Mouse (Mus musculus) embryonic facial prominence, embryonic 13.5 days (tissue): ENCODE data around the gene Tle2. TPM values are rescaled to one million over a fixed set of nuclear protein-coding genes. Genes with fewer than 3 reads are reported as not detected.

ENCODE experiments used
- ATAC-seq: fragments of 200-750 bp; cut with Nextera tagmentation; 2 replicates; pipeline ENCODE4 v1.8.0; 2017; ENCODE audit warnings: low read depth; ENCODE audit not compliant: insufficient number of reproducible peaks, insufficient read depth, low FRiP score, low TSS enrichment
- H3K27ac ChIP-seq: fragments of 300-500 bp; sonication (generic); 2 replicates; pipeline ENCODE4 v1.5.1; 2015; ENCODE audit warnings: moderate library complexity, mild to moderate bottlenecking, inconsistent platforms
- H3K27me3 ChIP-seq: fragments of 300-500 bp; sonication (generic); 2 replicates; pipeline ENCODE4 v1.6.1; 2015; ENCODE audit warnings: mild to moderate bottlenecking, inconsistent platforms
- H3K36me3 ChIP-seq: fragments of 300-500 bp; sonication (generic); 2 replicates; pipeline ENCODE4 v1.6.1; 2015; ENCODE audit warnings: mild to moderate bottlenecking, inconsistent platforms
- H3K4me1 ChIP-seq: fragments of 300-500 bp; sonication (generic); 2 replicates; pipeline ENCODE4 v1.6.1; 2015; ENCODE audit warnings: inconsistent platforms
- H3K4me2 ChIP-seq: fragments of 300-500 bp; sonication (generic); 2 replicates; pipeline ENCODE4 v1.6.1; 2015; ENCODE audit warnings: moderate library complexity, mild to moderate bottlenecking, inconsistent platforms
- H3K4me3 ChIP-seq: fragments of 300-500 bp; sonication (generic); 2 replicates; pipeline ENCODE4 v1.5.1; 2015; ENCODE audit warnings: mild to moderate bottlenecking, inconsistent platforms
- H3K9ac ChIP-seq: fragments of 300-500 bp; sonication (generic); 2 replicates; pipeline ENCODE4 v1.6.1; 2015; ENCODE audit warnings: mild to moderate bottlenecking, inconsistent platforms
- H3K9me3 ChIP-seq: fragments of 300-500 bp; sonication (generic); 2 replicates; pipeline ENCODE4 v1.6.1; 2016; ENCODE audit warnings: inconsistent platforms
- WGBS: fragments of 180-500 bp; shearing (Covaris S2); methylation state at CpG from one replicate; pipeline ENCODE4 v1.1.7; 2015; ENCODE audit warnings: mixed read lengths; 5-methylcytosine and 5-hydroxymethylcytosine counted together
- polyA plus RNA-seq: library from polyadenylated mRNA; unstranded; fragments of >200 nt; fragmentation: Nextera tagmentation; extraction: Ambion mirVana; gene quantifications from 2 replicates; pipeline ENCODE4 v1.2.1, GENCODE M21; 2015

Tle2 gene
- polyA plus RNA-seq, 1 experiment from 2014 or later, result 71.4 TPM

DNA sequence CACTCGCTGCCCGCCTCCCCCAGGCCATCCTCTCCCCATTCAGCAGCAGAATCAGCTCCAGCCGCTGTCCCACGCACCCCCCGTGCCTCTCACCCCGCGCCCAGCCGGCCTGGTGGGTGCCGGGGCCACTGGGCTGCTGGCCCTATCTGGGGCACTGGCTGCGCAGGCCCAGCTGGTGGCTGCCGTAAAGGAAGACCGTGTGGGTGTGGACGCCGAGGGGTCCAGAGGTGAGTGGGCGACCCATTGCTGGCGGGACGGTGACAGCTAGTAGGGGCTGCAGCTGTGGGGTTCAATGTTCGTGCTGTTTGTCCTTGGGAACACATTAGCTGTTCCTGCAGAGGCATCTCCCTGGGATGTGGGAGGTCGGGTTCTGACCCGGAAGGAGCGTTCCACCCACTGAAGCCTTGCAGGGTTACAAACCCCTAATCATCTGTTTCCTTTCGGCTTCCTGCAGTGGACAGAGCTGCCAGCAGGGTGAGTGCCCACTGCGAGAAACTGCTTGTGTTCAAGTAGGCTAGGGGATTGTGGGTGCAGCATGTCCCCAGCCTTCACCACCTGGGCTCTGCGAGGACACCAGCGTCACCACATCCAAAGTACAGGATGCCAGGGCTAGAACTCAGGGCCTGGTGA, 6.2 kb downstream of the Tle2 start:
- H3K27me3 ChIP-seq, result peaks cover 5% of the 10 kb centered on the region

GRCm38 (mm10) chr10:81583347-81583746, 9.0 kb downstream of the Tle2 start:
- WGBS, result 65% methylated on average over 6 of the region's 6 CpGs
- no peak overlapping the region for H3K27ac ChIP-seq
- H3K36me3 ChIP-seq, result peaks cover 75% of the 10 kb centered on the region
- H3K4me2 ChIP-seq, result no peak overlapping the region
- peaks cover 33% of the 10 kb centered on the region for H3K4me1 ChIP-seq
- no peaks in the 10 kb centered on the region; the same call in none of the 2 replicates for H3K27me3 ChIP-seq
- no peak for ATAC-seq
- H3K9ac ChIP-seq, result no peak overlapping the region
- no peak overlapping the region for H3K4me3 ChIP-seq
- no peaks in the 10 kb centered on the region for H3K9me3 ChIP-seq

More for the DNA sequence above, 6.2 kb downstream of the Tle2 start:
- Histone ChIP-seq H3K27ac (no peak overlapping the region), H3K4me2 (peak overlapping the region; percentile 27), H3K4me1 (peaks cover 60% of the 10 kb centered on the region), H3K36me3 (peaks cover 62% of the 10 kb centered on the region), H3K9ac (peak overlapping the region; percentile 54), H3K9me3 (no peaks in the 10 kb centered on the region), H3K4me3 (no peak overlapping the region)
- ATAC-seq, result no peak
- WGBS, result 60% methylated on average over 25 of the region's 25 CpGs

DNA sequence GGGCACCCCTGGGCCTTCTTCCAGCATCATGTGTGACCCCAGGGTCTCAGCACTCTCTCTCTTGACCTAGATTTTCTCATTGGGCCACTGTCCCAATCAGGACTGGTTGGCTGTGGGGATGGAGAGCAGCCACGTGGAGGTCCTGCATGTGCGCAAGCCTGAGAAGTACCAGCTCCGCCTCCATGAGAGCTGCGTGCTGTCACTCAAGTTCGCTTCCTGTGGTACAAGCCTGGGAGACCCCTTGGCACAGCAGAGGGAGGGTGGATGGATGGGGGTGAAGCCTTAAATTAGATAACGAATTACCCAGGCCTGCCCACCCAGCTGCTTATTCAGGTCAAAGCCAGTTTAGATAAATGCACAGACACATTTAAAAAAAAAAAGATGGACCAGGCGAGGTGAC, 14.4 kb downstream of the Tle2 start:
- no peak overlapping the region for H3K4me2 ChIP-seq
- peaks cover 73% of the 10 kb centered on the region for H3K36me3 ChIP-seq
- 66% methylated on average over 7 of the region's 7 CpGs for WGBS
- H3K4me1 ChIP-seq, result peaks cover 1% of the 10 kb centered on the region; the same call in 1 of the 2 replicates
- no peak overlapping the region for H3K27ac ChIP-seq
- ATAC-seq, result no peak
- H3K9me3 ChIP-seq, result no peaks in the 10 kb centered on the region
- H3K4me3 ChIP-seq, result no peak overlapping the region
- H3K9ac ChIP-seq, result no peak overlapping the region
- peaks cover 10% of the 10 kb centered on the region for H3K27me3 ChIP-seq

DNA sequence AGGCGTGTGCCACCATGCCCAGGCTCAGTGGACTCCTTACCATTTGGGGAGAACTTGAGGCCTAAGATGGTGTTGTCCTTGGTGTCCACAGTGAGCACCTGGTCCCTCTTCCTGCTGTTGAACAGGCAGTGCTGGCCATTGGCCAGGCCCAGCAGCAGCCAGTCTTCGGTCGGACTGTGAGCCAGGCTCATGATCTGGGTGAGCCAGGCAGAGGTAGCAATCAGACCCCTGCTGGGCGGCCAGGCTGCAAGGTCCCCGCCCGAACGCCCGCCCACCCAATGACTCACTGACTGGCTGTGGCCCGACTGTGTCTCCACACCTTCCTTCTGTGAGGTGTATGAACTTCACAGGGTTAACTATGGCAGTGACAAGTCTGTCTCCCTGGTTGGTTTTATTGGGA, 17.5 kb downstream of the Tle2 start:
- 69% methylated on average over 9 of the region's 9 CpGs for WGBS
- ATAC-seq, result no peak
- H3K9ac ChIP-seq, result no peak overlapping the region
- peaks cover 25% of the 10 kb centered on the region for H3K27me3 ChIP-seq
- peaks cover 43% of the 10 kb centered on the region for H3K36me3 ChIP-seq
- H3K9me3 ChIP-seq, result no peaks in the 10 kb centered on the region
- no peak overlapping the region for H3K4me3 ChIP-seq
- H3K27ac ChIP-seq, result no peak overlapping the region
- peaks cover 25% of the 10 kb centered on the region for H3K4me1 ChIP-seq
- no peak overlapping the region for H3K4me2 ChIP-seq

DNA sequence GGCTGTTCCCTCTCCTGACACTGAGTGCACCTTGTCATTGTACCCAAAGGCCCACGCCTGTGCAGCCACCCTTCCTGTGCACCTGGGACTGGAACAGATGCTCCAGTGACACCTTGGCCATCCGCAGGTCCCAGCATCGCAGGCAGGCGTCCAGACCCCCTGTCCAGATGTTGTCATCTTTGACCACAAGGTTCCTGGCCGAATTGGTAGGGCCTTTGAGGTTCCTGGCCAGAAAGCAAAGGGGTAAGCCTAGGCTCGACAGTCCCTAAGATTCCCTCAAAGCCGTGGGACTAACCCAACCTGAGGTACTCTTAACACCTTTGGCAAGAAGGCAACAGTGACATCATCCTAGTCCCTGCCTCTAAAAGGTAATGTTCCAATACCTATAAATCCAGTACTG, 18.3 kb downstream of the Tle2 start:
- no peak for ATAC-seq
- Histone ChIP-seq H3K27me3 (peaks cover 25% of the 10 kb centered on the region), H3K36me3 (peaks cover 35% of the 10 kb centered on the region), H3K27ac (no peak overlapping the region), H3K9me3 (no peaks in the 10 kb centered on the region), H3K4me2 (no peak overlapping the region), H3K4me3 (no peak overlapping the region), H3K4me1 (peaks cover 33% of the 10 kb centered on the region), H3K9ac (no peak overlapping the region)
- WGBS, result 82% methylated on average over 7 of the region's 7 CpGs

DNA sequence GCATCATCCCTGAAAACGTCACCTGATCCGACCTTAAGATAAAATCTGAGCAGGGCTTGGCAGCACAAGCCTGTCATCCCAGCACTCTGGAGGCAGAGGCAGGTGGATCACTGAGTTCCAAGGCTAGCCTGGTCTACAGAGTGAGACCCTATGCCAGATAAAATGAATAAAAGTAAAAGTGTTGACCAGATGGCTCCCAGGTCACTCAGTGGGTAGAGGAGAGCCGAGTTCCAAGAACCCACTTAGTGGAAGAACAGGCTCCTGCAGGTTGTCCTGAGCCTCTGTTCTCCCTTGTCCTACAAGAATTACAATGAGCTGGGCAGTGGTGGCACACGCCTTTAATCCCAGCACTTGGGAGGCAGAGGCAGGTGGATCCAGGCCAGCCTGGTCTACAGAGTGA, 18.9 kb downstream of the Tle2 start:
- Histone ChIP-seq H3K36me3 (peaks cover 29% of the 10 kb centered on the region), H3K4me1 (peaks cover 39% of the 10 kb centered on the region), H3K4me2 (no peak overlapping the region), H3K27me3 (peaks cover 25% of the 10 kb centered on the region), H3K4me3 (no peak overlapping the region), H3K27ac (no peak overlapping the region), H3K9me3 (no peaks in the 10 kb centered on the region), H3K9ac (no peak overlapping the region)
- 69% methylated on average over 4 of the region's 4 CpGs for WGBS
- no peak for ATAC-seq

DNA sequence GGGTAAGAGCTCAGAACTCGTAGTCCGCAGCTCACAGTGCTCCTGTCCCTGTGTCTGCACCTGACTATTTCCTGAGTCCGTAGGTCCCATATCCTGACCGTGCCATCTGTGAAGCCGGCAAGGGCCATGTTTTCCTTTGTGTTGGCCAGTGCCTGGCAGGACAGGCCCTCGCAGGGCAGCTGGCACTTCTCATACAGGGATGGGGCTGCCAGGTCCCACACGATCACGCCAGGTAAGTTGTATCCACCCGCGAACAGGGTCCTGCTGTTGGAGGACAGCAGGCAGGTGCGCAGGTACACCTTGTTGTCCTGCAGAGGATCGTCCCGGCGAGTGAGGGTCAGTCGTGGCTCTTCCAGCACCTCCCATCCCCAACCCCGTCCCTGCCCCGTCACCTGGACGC, 19.6 kb downstream of the Tle2 start:
- WGBS, result 74% methylated on average over 18 of the region's 18 CpGs

GRCm38 (mm10) chr10:81595599-81595998, 21.2 kb downstream of the Tle2 start:
- Histone ChIP-seq H3K36me3 (peaks cover 6% of the 10 kb centered on the region; the same call in 1 of the 2 replicates), H3K4me2 (no peak overlapping the region; the same call in 1 of the 2 replicates), H3K4me1 (peaks cover 49% of the 10 kb centered on the region), H3K4me3 (no peak overlapping the region), H3K27ac (peak overlapping the region; percentile 87), H3K27me3 (peaks cover 25% of the 10 kb centered on the region), H3K9me3 (no peaks in the 10 kb centered on the region), H3K9ac (peak overlapping the region; percentile 1; the same call in 1 of the 2 replicates)
- WGBS, result 29% methylated on average over 5 of the region's 5 CpGs
- ATAC-seq, result no peak

More for the DNA sequence above, 19.6 kb downstream of the Tle2 start:
- H3K4me2 ChIP-seq, result no peak overlapping the region
- peaks cover 22% of the 10 kb centered on the region for H3K36me3 ChIP-seq
- H3K27ac ChIP-seq, result no peak overlapping the region
- H3K9me3 ChIP-seq, result no peaks in the 10 kb centered on the region
- H3K9ac ChIP-seq, result no peak overlapping the region
- peaks cover 43% of the 10 kb centered on the region for H3K4me1 ChIP-seq
- peaks cover 25% of the 10 kb centered on the region for H3K27me3 ChIP-seq
- ATAC-seq, result no peak
- no peak overlapping the region for H3K4me3 ChIP-seq

DNA sequence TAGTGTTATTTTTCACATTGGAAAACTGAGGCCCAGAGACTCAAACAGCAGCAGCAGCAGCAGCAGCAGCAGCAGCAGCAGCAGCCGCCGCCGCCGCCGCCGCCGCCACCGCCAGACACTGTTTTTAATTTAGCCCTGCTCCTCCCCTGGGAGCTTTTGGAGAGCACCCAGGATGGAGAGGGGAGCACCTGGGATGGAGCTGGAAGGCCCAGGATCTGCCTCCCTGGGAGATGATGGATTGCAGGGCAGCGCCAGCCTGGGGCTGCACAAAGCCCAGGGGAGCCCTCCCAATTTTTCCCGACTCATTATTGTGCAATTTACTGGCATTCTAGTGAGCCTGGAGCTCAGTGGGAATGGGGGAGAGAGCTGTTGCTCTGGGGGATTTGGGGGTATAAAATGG, 22.2 kb downstream of the Tle2 start:
- peak overlapping the region; percentile 20 for H3K4me3 ChIP-seq
- H3K9me3 ChIP-seq, result no peaks in the 10 kb centered on the region
- 0% methylated on average over 10 of the region's 10 CpGs for WGBS

DNA sequence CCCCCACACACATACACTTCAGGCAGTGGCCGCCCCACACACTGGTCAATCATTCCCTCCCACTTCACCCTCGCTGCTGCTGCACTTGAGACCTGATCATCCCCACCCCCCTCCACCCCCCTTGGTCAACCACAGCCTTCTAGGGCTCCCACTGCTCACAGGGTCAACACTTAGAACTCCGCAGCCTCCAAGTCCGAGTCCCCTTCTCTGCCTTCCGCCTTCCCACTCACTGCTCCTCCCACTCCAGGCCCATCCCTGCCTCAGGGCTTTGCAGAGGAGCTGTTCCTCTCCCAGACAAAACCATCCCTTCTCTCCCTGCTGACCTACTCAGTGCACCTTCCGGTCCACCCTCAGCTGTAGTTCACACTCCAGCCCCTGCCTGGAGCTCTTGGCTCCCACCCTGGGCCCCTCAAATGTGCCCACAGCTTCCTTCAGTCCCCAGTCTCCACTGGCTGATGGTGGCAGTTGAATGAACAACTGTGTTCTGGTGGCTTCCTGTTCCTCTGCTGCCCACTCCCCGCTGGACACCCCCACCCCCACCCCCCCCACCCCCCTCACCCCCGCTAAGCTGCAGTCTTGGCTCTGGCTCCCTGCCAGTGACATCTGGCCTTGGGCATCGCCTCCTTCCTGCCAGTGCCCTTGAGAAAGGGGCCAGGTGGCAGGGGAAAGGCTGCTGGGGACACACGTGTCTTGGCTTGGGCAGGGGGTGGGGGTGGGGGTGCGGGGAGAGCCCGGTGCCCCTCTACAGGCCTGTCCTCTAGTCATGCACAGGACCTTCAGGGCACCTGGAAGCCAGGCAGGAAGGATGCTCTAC, 23.0 kb downstream of the Tle2 start:
- H3K9ac ChIP-seq, result 0 out of 2 replicates have a peak overlapping the region, but pooled peaks have one; percentile 44
- peaks cover 63% of the 10 kb centered on the region for H3K4me1 ChIP-seq
- peak overlapping the region; percentile 87 for H3K27ac ChIP-seq
- peak overlapping the region; percentile 53 for H3K4me2 ChIP-seq
- H3K27me3 ChIP-seq, result peaks cover 22% of the 10 kb centered on the region
- H3K4me3 ChIP-seq, result peak overlapping the region; percentile 20
- 2% methylated on average over 12 of the region's 12 CpGs for whole genome bisulfite sequencing
- H3K36me3 ChIP-seq, result no peaks in the 10 kb centered on the region
- ATAC-seq, result 0 out of 2 replicates have a peak, but pooled peaks have one; percentile 2
- H3K9me3 ChIP-seq, result no peaks in the 10 kb centered on the region

More for the DNA sequence above, 22.2 kb downstream of the Tle2 start:
- no peak for ATAC-seq
- peaks cover 22% of the 10 kb centered on the region for H3K27me3 ChIP-seq
- H3K27ac ChIP-seq, result peak overlapping the region; percentile 87
- no peaks in the 10 kb centered on the region for H3K36me3 ChIP-seq
- H3K9ac ChIP-seq, result peak overlapping the region; percentile 46
- H3K4me2 ChIP-seq, result peak overlapping the region; percentile 53
- H3K4me1 ChIP-seq, result peaks cover 58% of the 10 kb centered on the region

- peaks cover 67% of the 10 kb centered on the region for H3K4me1 ChIP-seq
- 24% methylated on average over 3 of the region's 3 CpGs for WGBS
- H3K9me3 ChIP-seq, result no peaks in the 10 kb centered on the region
- peaks cover 19% of the 10 kb centered on the region for H3K27me3 ChIP-seq
- ATAC-seq, result no peak
- H3K9ac ChIP-seq, result no peak overlapping the region
- no peaks in the 10 kb centered on the region for H3K36me3 ChIP-seq
- H3K27ac ChIP-seq, result no peak overlapping the region
- H3K4me3 ChIP-seq, result no peak overlapping the region
- no peak overlapping the region for H3K4me2 ChIP-seq
Observed at GRCm38 (mm10) chr10:81598342-81598741, 24.0 kb downstream of the Tle2 start.

DNA sequence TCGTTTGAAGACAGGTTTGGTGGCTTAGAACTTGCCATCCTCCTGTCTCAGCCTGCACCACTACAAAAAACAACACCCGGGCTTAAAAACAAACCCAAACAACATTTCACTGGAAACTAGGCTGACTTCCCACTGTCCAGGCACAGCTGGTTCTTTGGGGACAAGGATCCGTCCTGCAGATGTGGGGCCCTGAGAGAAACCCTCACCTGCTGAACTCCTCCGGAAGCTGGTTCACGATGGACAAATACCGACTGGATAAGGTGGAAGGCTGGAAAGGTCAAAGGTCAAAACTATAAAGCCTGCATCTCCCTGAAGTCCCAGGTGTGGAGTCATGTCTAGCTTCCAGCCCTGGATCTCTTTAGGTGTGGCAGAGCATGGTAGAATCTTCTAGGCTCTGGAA, 24.5 kb downstream of the Tle2 start:
- ATAC-seq, result no peak
- WGBS, result 35% methylated on average over 6 of the region's 6 CpGs
- Histone ChIP-seq H3K4me2 (no peak overlapping the region), H3K36me3 (no peaks in the 10 kb centered on the region), H3K4me3 (no peak overlapping the region), H3K27me3 (peaks cover 14% of the 10 kb centered on the region), H3K4me1 (peaks cover 65% of the 10 kb centered on the region), H3K27ac (no peak overlapping the region), H3K9me3 (no peaks in the 10 kb centered on the region), H3K9ac (no peak overlapping the region)
